In genomic region chr11:72024193-72024781, GRCm38 (mm10) we compare ENCODE assay signal across 9 mouse cellular contexts. TPM values are rescaled to one million over a fixed set of nuclear protein-coding genes. Genes with fewer than 3 reads are reported as not detected.
DNase-seq lines count a peak whose midpoint lies in the region; ATAC-seq and TF ChIP-seq lines count a peak whose summit lies in the region.
"Had no signal": no experiment of that assay in that cellular context is flagged by ENCODE, and none has a peak within 500 bp of the region (broad histone marks: within the 10 kb centered on the region; RNA-seq: fewer than 3 reads in every experiment).

No protein-coding gene starts in this region.

- H3K9ac ChIP-seq in ES-E14 (ENCODE audit: insufficient read depth, low read depth, low read length, poor library complexity, severe bottlenecking) = no peak overlapping the region
- no peak overlapping the region for H3K9ac ChIP-seq in forebrain, postnatal 0 days
- H3K9ac ChIP-seq in intestine, embryonic 14.5 days (ENCODE audit: low read length) = no peak overlapping the region
- H3K9ac ChIP-seq in limb, embryonic 14.5 days (ENCODE audit: low read depth, low read length, severe bottlenecking) = no peak overlapping the region
- H3K9ac ChIP-seq: embryonic facial prominence, embryonic 13.5 days had no signal

- peak; percentile 81 for DNase-seq in 3T3-L1 (ENCODE audit: low read depth, low spot score)
- peak; percentile 63 for DNase-seq in ES-E14 (ENCODE audit: low read depth, low spot score)
- DNase-seq in cerebellum, adult 11 months = peak; percentile 75
- peak; percentile 76 for DNase-seq in forebrain, postnatal 0 days
- DNase-seq in intestine, embryonic 14.5 days (ENCODE audit: low spot score) = no peak
- peak; percentile 28 for DNase-seq in limb, embryonic 14.5 days (ENCODE audit: low spot score)
- DNase-seq in testis, postnatal 14 days (ENCODE audit: low spot score) = peak; percentile 29

- peak; percentile 44; the same call in 1 of the 2 replicates for ATAC-seq in forebrain, postnatal 0 days
- ATAC-seq in intestine, embryonic 14.5 days (replicated peaks; ENCODE audit: low FRiP score, low TSS enrichment, low read depth) = 0 out of 2 replicates have a peak, but pooled peaks have one; percentile 33
- no peak for ATAC-seq in limb, embryonic 14.5 days (ENCODE audit: low FRiP score, low read depth)

- no peaks in the 10 kb centered on the region for H3K27me3 ChIP-seq in forebrain, postnatal 0 days (ENCODE audit: insufficient read depth, low read length)
- H3K27me3 ChIP-seq in intestine, embryonic 14.5 days (replicated peaks; ENCODE audit: control insufficient read depth, insufficient read depth, low read length) = no peaks in the 10 kb centered on the region
- no peaks in the 10 kb centered on the region; the same call in 1 of the 2 replicates for H3K27me3 ChIP-seq in limb, embryonic 14.5 days (ENCODE audit: control insufficient read depth, insufficient read depth, low read length)
- peaks cover 27% of the 10 kb centered on the region for H3K27me3 ChIP-seq in myocyte (ENCODE audit: control insufficient read depth, insufficient read depth, insufficient read length)

- H3K36me3 ChIP-seq in ES-E14 (ENCODE audit: control insufficient read depth, insufficient read depth, low read length, poor library complexity, severe bottlenecking) (no peaks in the 10 kb centered on the region), myocyte (ENCODE audit: control insufficient read depth, insufficient read depth) (no peaks in the 10 kb centered on the region)
- H3K36me3 ChIP-seq in forebrain, postnatal 0 days (ENCODE audit: insufficient read depth) = no peaks in the 10 kb centered on the region
- no peaks in the 10 kb centered on the region for H3K36me3 ChIP-seq in intestine, embryonic 14.5 days (ENCODE audit: control insufficient read depth, insufficient read depth, low read length)
- no peaks in the 10 kb centered on the region for H3K36me3 ChIP-seq in limb, embryonic 14.5 days (ENCODE audit: control insufficient read depth, insufficient read depth, low read length)
- H3K36me3 ChIP-seq: embryonic facial prominence, embryonic 13.5 days had no signal

- H3K27ac ChIP-seq in ES-E14 (ENCODE audit: insufficient read depth, low read depth, low read length, poor library complexity, severe bottlenecking) = no peak overlapping the region
- H3K27ac ChIP-seq in forebrain, postnatal 0 days (ENCODE audit: low read depth, low read length) = no peak overlapping the region
- H3K27ac ChIP-seq in intestine, embryonic 14.5 days (ENCODE audit: low read depth) = no peak overlapping the region
- no peak overlapping the region for H3K27ac ChIP-seq in limb, embryonic 14.5 days (replicated peaks; ENCODE audit: low read depth, low read length)
- H3K27ac ChIP-seq: embryonic facial prominence, embryonic 13.5 days had no signal

- H3K4me1 ChIP-seq in ES-E14 (ENCODE audit: control insufficient read depth in 2 of 2, insufficient read depth in 2 of 2, low read length in 2 of 2, poor library complexity in 1 of 2) = peaks cover 0 to 4% of the 10 kb centered on the region in 2 experiments; a peak in 1 of 4 replicates
- peaks cover 9% of the 10 kb centered on the region; the same call in 1 of the 2 replicates for H3K4me1 ChIP-seq in forebrain, postnatal 0 days (ENCODE audit: insufficient read depth)
- no peaks in the 10 kb centered on the region for H3K4me1 ChIP-seq in intestine, embryonic 14.5 days (replicated peaks; ENCODE audit: control insufficient read depth, insufficient read depth, low read length)
- no peaks in the 10 kb centered on the region for H3K4me1 ChIP-seq in limb, embryonic 14.5 days (ENCODE audit: control insufficient read depth, insufficient read depth, low read length)

- no peaks in the 10 kb centered on the region for H3K9me3 ChIP-seq in ES-E14 (ENCODE audit: control insufficient read depth, insufficient read depth, low read depth, low read length)
- no peaks in the 10 kb centered on the region for H3K9me3 ChIP-seq in forebrain, postnatal 0 days (ENCODE audit: low read length)
- H3K9me3 ChIP-seq in intestine, embryonic 14.5 days (ENCODE audit: control insufficient read depth, low read length) = no peaks in the 10 kb centered on the region
- H3K9me3 ChIP-seq in limb, embryonic 14.5 days (ENCODE audit: control insufficient read depth, low read length) = no peaks in the 10 kb centered on the region
- H3K9me3 ChIP-seq: embryonic facial prominence, embryonic 13.5 days had no signal

- in situ Hi-C loops in ES-E14 (cut with MboI; ENCODE audit: low sequenced_read_pairs in 2 of 2, unreplicated experiment in 2 of 2) = loop anchor here in 1 of 2 experiments (10.0 kb wide), 1 partner anchor 449 kb away; no protein-coding TSS in a partner anchor

- H3K4me3 ChIP-seq in ES-E14 (ENCODE audit: insufficient read depth in 1 of 2, low read depth in 1 of 2, low read length in 2 of 2, poor library complexity in 1 of 2, severe bottlenecking in 1 of 2) (no peak overlapping the region), myocyte (no peak overlapping the region)
- H3K4me3 ChIP-seq in forebrain, postnatal 0 days (ENCODE audit: low read depth, low read length) = no peak overlapping the region
- H3K4me3 ChIP-seq in intestine, embryonic 14.5 days (ENCODE audit: low read depth, low read length) = no peak overlapping the region
- H3K4me3 ChIP-seq in limb, embryonic 14.5 days (replicated peaks; ENCODE audit: low read length) = no peak overlapping the region
- H3K4me3 ChIP-seq: embryonic facial prominence, embryonic 13.5 days had no signal

- TF ChIP-seq CTCF in forebrain, postnatal 0 days (IDR thresholded peaks at IDR 0.05; ENCODE audit: low read depth) = peak; percentile 87

- WGBS in forebrain, postnatal 0 days = 21% methylated on average over 5 of the region's 5 CpGs
- WGBS in intestine, embryonic 14.5 days = 26% methylated on average over 5 of the region's 5 CpGs
- 35% methylated on average over 5 of the region's 5 CpGs for WGBS in limb, embryonic 14.5 days

- no peaks in the 10 kb centered on the region for H3K79me2 ChIP-seq in myocyte (ENCODE audit: control insufficient read depth, insufficient read depth)

- no peak for TF ChIP-seq POLR2A in limb, embryonic 14.5 days (IDR thresholded peaks at IDR 0.05; ENCODE audit: borderline replicate concordance, extremely low read depth, insufficient read depth, insufficient read length)
- no peak for TF ChIP-seq POLR2A in myocyte (IDR thresholded peaks at IDR 0.05; ENCODE audit: insufficient read length, low read depth)

- H3ac ChIP-seq in myocyte (ENCODE audit: control insufficient read depth, insufficient read length) = no peak overlapping the region

- no peak overlapping the region for H3K4me2 ChIP-seq in forebrain, postnatal 0 days (ENCODE audit: low read depth)
- no peak overlapping the region for H3K4me2 ChIP-seq in intestine, embryonic 14.5 days (ENCODE audit: low read length)
- H3K4me2 ChIP-seq in limb, embryonic 14.5 days (replicated peaks; ENCODE audit: low read depth, low read length, severe bottlenecking) = no peak overlapping the region
- H3K4me2 ChIP-seq in myocyte (ENCODE audit: low read depth) = peak overlapping the region; percentile 56
- H3K4me2 ChIP-seq: embryonic facial prominence, embryonic 13.5 days had no signal

TF ChIP-seq in ES-E14, 5 proteins besides CTCF, POLR2A, EP300 and RAD21:
- no peak for TF ChIP-seq HCFC1 (IDR thresholded peaks at IDR 0.05; ENCODE audit: borderline replicate concordance, insufficient read depth, low read length)
- no peak for TF ChIP-seq ZNF384 (IDR thresholded peaks at IDR 0.05; ENCODE audit: low read depth, low read length)

TF ChIP-seq in myocyte, 11 proteins besides CTCF, POLR2A, EP300 and RAD21:
- TF ChIP-seq E2F4 (IDR thresholded peaks at IDR 0.05; ENCODE audit: insufficient read depth) (no peak), TCF12 (IDR thresholded peaks at IDR 0.05; ENCODE audit: insufficient read depth, poor library complexity, severe bottlenecking) (no peak), SRF (IDR thresholded peaks at IDR 0.05; ENCODE audit: control insufficient read depth, insufficient read length, low read depth) (no peak), MAX (IDR thresholded peaks at IDR 0.05; ENCODE audit: low read depth) (no peak), MYOD1 (IDR thresholded peaks at IDR 0.05; ENCODE audit: control insufficient read depth in 1 of 3, insufficient read length in 2 of 3, low read depth in 2 of 3) (no peak), CEBPB (IDR thresholded peaks at IDR 0.05; ENCODE audit: insufficient read depth, poor library complexity, severe bottlenecking) (no peak), REST (IDR thresholded peaks at IDR 0.05; ENCODE audit: insufficient read depth, insufficient read length) (no peak), TCF3 (IDR thresholded peaks at IDR 0.05; ENCODE audit: insufficient read length, low read depth) (no peak), POLR2AphosphoS2 (IDR thresholded peaks at IDR 0.05; ENCODE audit: insufficient read length, low read depth) (no peak)

RNA-seq across cellular contexts. Expression of gene Aipl1, which starts 13.0 kb away (rescaled TPM):
- 0.18 and 0.32 TPM in 2 replicates for total RNA-seq in ES-E14 (2012; rRNA removed)
- 0.19 and 0.31 TPM in 2 replicates for total RNA-seq in forebrain, postnatal 0 days (2014; rRNA removed)
- 0.23 and 0.33 TPM in 2 replicates for polyA plus RNA-seq in forebrain, postnatal 0 days (2015; fragmentation: Nextera tagmentation; extraction: Ambion mirVana)
- polyA plus RNA-seq in intestine, embryonic 14.5 days (2014; fragmentation: Nextera tagmentation; extraction: Ambion mirVana) = 0.27 and 0.30 TPM in 2 replicates
- polyA plus RNA-seq in limb, embryonic 14.5 days (2012; rRNA removed) = 0.28 TPM in 2 replicates
- polyA plus RNA-seq in limb, embryonic 14.5 days (2014; fragmentation: Nextera tagmentation; extraction: Ambion mirVana) = 0.25 TPM in 1 of 2 replicates, not detected in the other
- polyA plus RNA-seq in myocyte (2012; fragmentation: generic; extraction: Trizol) = 0.38 TPM

RNA-seq across cellular contexts. Expression of gene Pimreg, which starts 17.5 kb away (rescaled TPM):
- 28.7 and 31.3 TPM in 2 replicates for total RNA-seq in ES-E14 (2012; rRNA removed)
- 13.2 and 14.9 TPM in 2 replicates for total RNA-seq in forebrain, postnatal 0 days (2014; rRNA removed)
- polyA plus RNA-seq in forebrain, postnatal 0 days (2015; fragmentation: Nextera tagmentation; extraction: Ambion mirVana) = 20.6 and 22.0 TPM in 2 replicates
- polyA plus RNA-seq in intestine, embryonic 14.5 days (2014; fragmentation: Nextera tagmentation; extraction: Ambion mirVana) = 107 and 113 TPM in 2 replicates
- 59.1 and 68.2 TPM in 2 replicates for polyA plus RNA-seq in limb, embryonic 14.5 days (2012; rRNA removed)
- 87.9 and 88.8 TPM in 2 replicates for polyA plus RNA-seq in limb, embryonic 14.5 days (2014; fragmentation: Nextera tagmentation; extraction: Ambion mirVana)
- polyA plus RNA-seq in myocyte (2012; fragmentation: generic; extraction: Trizol) = 77.9 TPM
